Comparison of ENCODE assay signal across 9 mouse cellular contexts in genomic region chr4:101392229-101392628, GRCm38 (mm10). TPM values are rescaled to one million over a fixed set of nuclear protein-coding genes. Genes with fewer than 3 reads are reported as not detected.
DNase-seq lines count a peak whose midpoint lies in the region; TF ChIP-seq lines count a peak whose summit lies in the region.
"Had no signal": no experiment of that assay in that cellular context is flagged by ENCODE, and none has a peak within 500 bp of the region (broad histone marks: within the 10 kb centered on the region; RNA-seq: fewer than 3 reads in every experiment).

No protein-coding gene starts in this region.

- intact Hi-C loops in gastrocnemius, adult 2 months (cut with DNase I) = no loop called here

- H3K4me3 ChIP-seq in gastrocnemius, adult 2 months = no peak overlapping the region
- H3K4me3 ChIP-seq: liver, embryonic 13.5 days had no signal

- peak; percentile 74 for TF ChIP-seq CTCF in gastrocnemius, adult 2 months (IDR thresholded peaks at IDR 0.05)

- peak; percentile 52 for DNase-seq in gastrocnemius, adult 2 months
- no peak for DNase-seq in gastrocnemius, adult 8-10 months (ENCODE audit: low spot score in 2 of 2)
- peak; percentile 4 for DNase-seq in urinary bladder, postnatal 25 days (ENCODE audit: low spot score)
- no peak for DNase-seq in urinary bladder, postnatal 36 days (ENCODE audit: low spot score in 2 of 2)
- DNase-seq in embryo, embryonic 11.5 days (ENCODE audit: low read depth, low spot score) = peak; percentile 23
- peak; percentile 39 for DNase-seq in large intestine, adult 2 months (ENCODE audit: low read depth, low spot score)
- DNase-seq in testis, postnatal 10 days (ENCODE audit: low spot score) = peak; percentile 62
- DNase-seq in left cerebral cortex, adult 11 months (ENCODE audit: low spot score) = no peak
- DNase-seq: liver, embryonic 13.5 days had no signal

- no peak overlapping the region for H3K27ac ChIP-seq in gastrocnemius, adult 2 months
- H3K27ac ChIP-seq: liver, embryonic 13.5 days had no signal

- 58% methylated on average over 2 of the region's 2 CpGs for WGBS in large intestine, adult 2 months

RNA-seq across cellular contexts. Expression of gene Ak4, which starts 26.8 kb away (rescaled TPM):
- 1 to 10 TPM in 1 of 2 experiments, under 1 TPM in 1; 0.61 to 7.8 TPM for total RNA-seq in gastrocnemius, adult 2 months (2021)
- 10 to 100 TPM in 1 of 4 experiments, 1 to 10 TPM in 3; 2.4 to 10.6 (median 4.7) TPM for total RNA-seq in gastrocnemius, adult 8-10 months (2022)
- polyA plus RNA-seq in large intestine, adult 2 months (2012; rRNA removed) = 0.95 and 0.97 TPM in 2 replicates

Comparison
In these comparisons a context has a peak if more than half of its experiments do, and no peak if none do; other contexts are left out.
1. DNase-seq: peak in gastrocnemius, adult 2 months (single experiment), urinary bladder, postnatal 25 days (single experiment), embryo, embryonic 11.5 days (single experiment), large intestine, adult 2 months (single experiment) and testis, postnatal 10 days (single experiment); none in gastrocnemius, adult 8-10 months (0 of 2), urinary bladder, postnatal 36 days (0 of 2) and left cerebral cortex, adult 11 months (single experiment).